Mouse (Mus musculus) ES-E14 (cell line): ENCODE measurements around the gene H13.

Experiments
- CHD2 ChIP-seq: IDR thresholded peaks from 2 replicates; pipeline ENCODE4 v1.6.1; 2014; ENCODE audit warnings: mild to moderate bottlenecking, low read depth, low read length, inconsistent platforms
- HCFC1 ChIP-seq: IDR thresholded peaks from 2 replicates; pipeline ENCODE4 v1.6.1; 2012; ENCODE audit warnings: low read length, inconsistent platforms, borderline replicate concordance; ENCODE audit not compliant: insufficient read depth
- MAFK ChIP-seq: IDR thresholded peaks from 2 replicates; pipeline ENCODE4 v1.6.1; 2014; ENCODE audit warnings: mild to moderate bottlenecking, low read depth, low read length, inconsistent platforms; ENCODE audit not compliant: insufficient read depth
- ZC3H11A ChIP-seq: IDR thresholded peaks from 2 replicates; pipeline ENCODE4 v1.6.1; 2012; ENCODE audit warnings: low read depth, mild to moderate bottlenecking, inconsistent platforms, low read length, borderline replicate concordance
- ZNF384 ChIP-seq: IDR thresholded peaks from 2 replicates; pipeline ENCODE4 v1.6.1; 2012; ENCODE audit warnings: low read depth, low read length, inconsistent platforms

GRCm38 (mm10) chr2:152625256-152625655 lies 44.0 kb upstream of the H13 start:
- no peak for TF ChIP-seq ZC3H11A
- no peak for TF ChIP-seq ZNF384
- no peak for TF ChIP-seq CHD2
- TF ChIP-seq MAFK: no peak
- no peak for TF ChIP-seq HCFC1
